Mouse (Mus musculus) brain, embryonic 14.5 days (tissue): ENCODE measurements at regions not wholly inside any gene's neighbourhood (a gene's known extent, or its start where the extent isn't known, plus 50 kb on each side); places are given as distances from the start of the nearest gene placed in this dataset.

Experiments
- DNase-seq: peaks from one replicate; pipeline ENCODE4 v3.0.0-alpha.2; 2011; ENCODE audit warnings: low read depth
- CTCF ChIP-seq: fragments of 200-500 bp; IDR thresholded peaks from 2 replicates; pipeline ENCODE4 v1.5.1; 2012; ENCODE audit warnings: inconsistent platforms, mild to moderate bottlenecking, moderate library complexity, borderline replicate concordance; ENCODE audit not compliant: insufficient read depth, insufficient read length; ENCODE audit errors: extremely low read depth
- POLR2A ChIP-seq: fragments of 200-500 bp; IDR thresholded peaks from 2 replicates; pipeline ENCODE4 v1.6.1; 2012; ENCODE audit warnings: mild to moderate bottlenecking, inconsistent platforms, borderline replicate concordance; ENCODE audit not compliant: poor library complexity, insufficient read depth, insufficient read length, severe bottlenecking; ENCODE audit errors: extremely low read depth

- no peak for DNase-seq
- TF ChIP-seq POLR2A (no peak), CTCF (no peak)
Measured at GRCm38 (mm10) chr9:11513806-11514496, 609.4 kb upstream of the Cntn5 start.
